Mouse (Mus musculus): ENCODE data around the gene Tenm1. TPM values are rescaled to one million over a fixed set of nuclear protein-coding genes. Genes with fewer than 3 reads are reported as not detected.

The Tenm1 gene
- polyA plus RNA-seq (2012; rRNA removed) = 11.9 and 14.6 TPM in 2 replicates

- peak; percentile 30 to 60 for DNase-seq (ENCODE audit: extremely low spot score in 1 of 2, low spot score in 1 of 2)
These were observed at the start of gene Tenm1 for GRCm38 (mm10) chrX:43428855-43429263. Gene Tenm1, minus strand, starts transcription at chrX:43429126.

GRCm38 (mm10) chrX:43467311-43467710 is 38.4 kb upstream of the Tenm1 start:
- no peak for DNase-seq (ENCODE audit: extremely low spot score in 1 of 2, low spot score in 1 of 2)

GRCm38 (mm10) chrX:43430581-43430980 is 1.7 kb upstream of the Tenm1 start:
- DNase-seq (ENCODE audit: extremely low spot score in 1 of 2, low spot score in 1 of 2) = peak in 1 of 2 experiments; percentile 20

GRCm38 (mm10) chrX:43429982-43430531 is 1.1 kb upstream of the Tenm1 start:
- DNase-seq (ENCODE audit: extremely low spot score in 1 of 2, low spot score in 1 of 2) = peak; percentile 2 to 49

- DNase-seq (ENCODE audit: extremely low spot score in 1 of 2, low spot score in 1 of 2) = peak; percentile 4 to 9
These were observed 411 bp upstream of the Tenm1 start for GRCm38 (mm10) chrX:43429337-43429736.

- DNase-seq (ENCODE audit: extremely low spot score in 1 of 2, low spot score in 1 of 2) = peak; percentile 0 to 16
These were observed 963 bp downstream of the Tenm1 start for GRCm38 (mm10) chrX:43427961-43428365.

GRCm38 (mm10) chrX:43427111-43427510 is 1.8 kb downstream of the Tenm1 start:
- DNase-seq (ENCODE audit: extremely low spot score in 1 of 2, low spot score in 1 of 2) = peak; percentile 3 to 43

- DNase-seq (ENCODE audit: extremely low spot score in 1 of 2, low spot score in 1 of 2) = peak in 1 of 2 experiments; percentile 20
These were observed 31.0 kb downstream of the Tenm1 start for GRCm38 (mm10) chrX:43397957-43398356.

- DNase-seq (ENCODE audit: extremely low spot score in 1 of 2, low spot score in 1 of 2) = no peak
These were observed 40.8 kb downstream of the Tenm1 start for GRCm38 (mm10) chrX:43388106-43388505.

- no peak for DNase-seq (ENCODE audit: extremely low spot score in 1 of 2, low spot score in 1 of 2)
These were observed 56.4 kb downstream of the Tenm1 start for GRCm38 (mm10) chrX:43372526-43372925.

GRCm38 (mm10) chrX:43319351-43319750 is 109.6 kb downstream of the Tenm1 start:
- DNase-seq (ENCODE audit: extremely low spot score in 1 of 2, low spot score in 1 of 2) = no peak

GRCm38 (mm10) chrX:43317801-43318520 is 111.0 kb downstream of the Tenm1 start:
- peak in 1 of 2 experiments; percentile 5 for DNase-seq (ENCODE audit: extremely low spot score in 1 of 2, low spot score in 1 of 2)

GRCm38 (mm10) chrX:43235844-43236243 is 193.1 kb downstream of the Tenm1 start:
- DNase-seq (ENCODE audit: extremely low spot score in 1 of 2, low spot score in 1 of 2) = peak; percentile 2 to 11

GRCm38 (mm10) chrX:43205003-43205402 is 223.9 kb downstream of the Tenm1 start:
- DNase-seq (ENCODE audit: extremely low spot score in 1 of 2, low spot score in 1 of 2) = no peak

GRCm38 (mm10) chrX:43202249-43202783 is 226.6 kb downstream of the Tenm1 start:
- DNase-seq (ENCODE audit: extremely low spot score in 1 of 2, low spot score in 1 of 2) = peak in 1 of 2 experiments; percentile 12

GRCm38 (mm10) chrX:43182975-43183374 is 246.0 kb downstream of the Tenm1 start:
- no peak for DNase-seq (ENCODE audit: extremely low spot score in 1 of 2, low spot score in 1 of 2)

GRCm38 (mm10) chrX:43151561-43151960 is 277.4 kb downstream of the Tenm1 start:
- DNase-seq (ENCODE audit: extremely low spot score in 1 of 2, low spot score in 1 of 2) = peak in 1 of 2 experiments; percentile 1

GRCm38 (mm10) chrX:43129696-43130095 is 299.2 kb downstream of the Tenm1 start:
- no peak for DNase-seq (ENCODE audit: extremely low spot score in 1 of 2, low spot score in 1 of 2)

GRCm38 (mm10) chrX:43122491-43122890 is 306.4 kb downstream of the Tenm1 start:
- DNase-seq (ENCODE audit: extremely low spot score in 1 of 2, low spot score in 1 of 2) = no peak

GRCm38 (mm10) chrX:43122001-43122400 is 306.9 kb downstream of the Tenm1 start:
- no peak for DNase-seq (ENCODE audit: extremely low spot score in 1 of 2, low spot score in 1 of 2)

- no peak for DNase-seq (ENCODE audit: extremely low spot score in 1 of 2, low spot score in 1 of 2)
These were observed 442.8 kb downstream of the Tenm1 start for GRCm38 (mm10) chrX:42986100-42986499.

GRCm38 (mm10) chrX:42973562-42973961 is 455.4 kb downstream of the Tenm1 start:
- no peak for DNase-seq (ENCODE audit: extremely low spot score in 1 of 2, low spot score in 1 of 2)
